Mouse (Mus musculus): Measurements from ENCODE around the gene Creb3l2.
A peak's percentile ranks its signal among the peaks of the same experiment; 100 is the strongest.

Creb3l2 gene

DNA sequence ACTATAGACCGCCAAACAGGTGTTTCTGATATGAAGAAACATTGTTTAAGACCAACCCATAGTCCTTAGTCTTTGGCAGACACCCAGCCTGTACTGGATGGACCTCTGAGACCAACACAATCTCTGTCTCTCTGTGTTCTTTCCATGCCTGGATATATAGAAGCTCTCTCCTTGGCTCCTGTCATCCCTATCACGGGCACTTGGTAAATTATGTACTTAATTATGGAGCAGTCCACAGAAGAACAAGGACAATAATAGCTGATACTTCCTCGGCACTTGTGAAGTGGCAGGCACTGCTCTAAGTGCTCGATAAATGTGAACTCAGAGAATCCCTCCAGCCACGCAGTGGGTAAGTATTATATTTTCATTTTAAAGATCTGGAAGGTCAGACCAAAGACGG lies 72.2 kb downstream of the Creb3l2 start:
- DNase-seq = no peak

DNA sequence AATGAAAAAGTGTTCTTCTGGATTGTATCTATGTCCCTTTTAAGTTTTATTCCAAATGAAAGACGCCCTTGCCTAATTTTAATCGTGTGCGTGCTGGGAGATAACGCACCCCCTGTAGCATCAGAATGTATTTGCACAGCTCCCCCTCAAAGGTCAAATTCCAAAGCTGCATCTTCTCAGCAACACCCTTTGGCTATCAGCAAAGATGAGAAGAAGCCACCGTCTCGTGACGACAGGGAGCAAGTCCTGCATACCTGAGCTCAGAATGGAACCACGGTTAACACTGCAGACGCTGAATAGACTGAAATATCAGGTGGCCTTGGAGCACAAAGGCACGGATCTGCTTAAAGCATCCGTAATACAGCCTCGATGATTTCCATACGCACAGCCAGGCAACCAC lies 73.7 kb downstream of the Creb3l2 start:
- no peak for DNase-seq

DNA sequence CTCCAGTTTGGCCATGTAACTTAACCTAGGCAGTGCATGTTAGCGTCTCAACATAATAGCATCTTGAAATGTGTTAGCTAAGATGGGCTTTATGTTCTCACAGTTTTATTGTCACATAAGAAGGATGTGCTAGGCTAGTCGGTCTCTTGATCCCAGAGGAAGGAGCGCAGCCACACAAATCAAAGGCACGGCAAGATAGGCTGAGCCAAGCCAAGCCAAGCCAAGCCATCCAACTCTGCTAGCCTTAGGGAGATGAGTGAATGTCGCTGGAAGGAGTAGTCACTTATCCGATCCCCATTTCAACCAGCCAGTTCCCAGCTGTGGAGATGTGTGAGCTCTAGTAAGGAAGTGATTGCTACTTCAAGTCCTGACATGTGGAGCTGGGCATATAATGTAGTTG lies 75.0 kb downstream of the Creb3l2 start:
- no peak for DNase-seq

DNA sequence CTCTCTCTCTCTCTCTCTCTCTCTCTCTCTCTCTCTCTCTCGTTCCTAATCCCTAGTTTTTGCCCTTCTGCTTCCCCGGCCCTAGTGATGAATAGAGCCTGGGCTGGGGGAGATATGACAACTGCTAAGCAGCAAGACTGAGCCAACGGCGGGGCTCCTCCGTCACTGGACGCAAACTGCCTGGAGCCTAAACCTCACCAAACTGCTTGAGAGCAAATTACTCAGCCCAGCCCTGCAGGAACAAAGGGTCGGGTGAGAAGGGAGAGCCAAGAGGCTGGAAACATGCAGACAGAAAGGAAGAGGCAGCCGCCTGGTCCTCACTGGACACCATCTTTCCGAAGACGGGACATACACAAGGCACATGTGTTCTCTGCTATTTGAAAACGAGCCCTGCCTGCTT lies 76.8 kb downstream of the Creb3l2 start:
- DNase-seq = no peak

DNA sequence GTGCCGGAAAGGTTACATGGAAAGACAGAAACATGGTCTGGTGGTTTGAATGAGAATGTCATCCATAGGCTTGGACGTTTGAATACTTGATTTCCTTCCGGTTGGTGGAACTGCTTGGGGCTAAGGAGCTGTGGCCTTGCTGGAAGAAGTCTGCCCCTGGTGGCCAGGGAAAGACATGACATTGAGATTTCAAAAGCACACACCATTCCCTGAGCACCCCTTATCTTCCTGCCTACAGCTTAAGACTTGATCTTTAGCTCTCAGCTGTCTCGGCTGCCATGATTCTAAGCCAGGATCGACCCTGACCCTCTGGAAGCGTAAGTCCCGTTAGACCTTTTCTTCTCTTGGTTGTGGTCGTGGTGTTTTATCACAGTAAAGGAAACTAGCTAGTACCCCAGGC lies 77.6 kb downstream of the Creb3l2 start:
- DNase-seq = no peak

DNA sequence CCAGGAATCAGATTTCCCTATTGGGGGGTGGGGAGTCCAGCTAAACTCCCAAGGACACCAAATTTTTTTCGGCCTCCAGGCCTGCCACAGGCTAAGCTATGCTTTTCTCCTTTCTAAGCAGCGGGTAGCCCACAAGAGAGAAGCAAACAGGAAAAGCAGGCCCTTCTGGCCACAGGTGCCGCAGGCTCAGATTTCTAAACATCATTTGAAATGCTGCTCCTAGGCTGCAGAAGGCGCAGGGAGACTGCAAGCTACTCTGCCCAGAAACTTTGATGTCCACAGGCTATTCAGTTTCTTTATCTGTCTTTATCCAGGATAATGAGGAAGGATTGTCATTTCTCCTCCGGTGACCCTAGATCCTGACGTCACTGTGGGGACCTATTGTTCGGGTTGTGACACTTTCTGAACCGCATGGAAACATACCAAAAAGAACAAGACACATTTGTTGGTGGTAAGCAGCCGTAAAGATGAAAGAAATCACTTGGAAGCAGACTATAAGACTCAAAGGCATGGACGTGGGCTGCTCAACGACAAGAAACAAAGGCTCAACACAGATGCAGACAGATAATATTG lies 81.0 kb downstream of the Creb3l2 start:
- no peak for DNase-seq

DNA sequence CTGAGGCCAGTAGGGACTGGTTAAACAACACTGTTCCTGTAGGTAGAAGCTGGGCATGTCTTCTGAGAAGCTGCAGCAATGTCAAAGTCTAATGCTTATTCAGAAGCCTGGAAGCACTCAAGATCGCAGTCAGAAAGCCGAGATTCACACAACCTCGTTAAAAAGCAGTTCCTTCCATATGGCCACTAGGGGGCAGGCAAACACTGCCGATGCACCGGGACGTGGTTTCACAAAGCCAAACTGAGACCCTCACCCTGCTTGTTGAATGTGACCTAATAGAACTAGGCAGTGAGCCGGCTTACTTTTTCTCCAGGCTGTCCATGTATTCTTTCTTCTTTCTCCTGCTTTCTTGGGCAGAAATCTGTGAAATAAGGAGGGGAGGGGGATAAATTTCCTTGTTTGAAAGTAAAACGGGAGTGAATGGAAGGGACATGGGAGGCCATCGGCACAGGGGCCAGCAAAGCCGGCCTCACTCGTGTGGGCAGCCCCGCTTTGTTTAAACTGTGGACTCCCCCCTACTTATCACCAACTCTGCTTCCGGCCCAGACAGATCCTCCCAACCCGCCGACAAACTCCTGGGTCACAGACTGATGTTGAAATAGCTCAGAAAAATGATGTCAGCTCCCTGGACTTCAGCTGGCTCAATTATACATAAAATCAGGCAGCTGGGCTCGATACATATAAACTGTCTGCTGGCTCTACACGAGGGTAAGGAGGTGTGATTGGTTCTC lies 87.3 kb downstream of the Creb3l2 start:
- DNase-seq = peak; percentile 81

DNA sequence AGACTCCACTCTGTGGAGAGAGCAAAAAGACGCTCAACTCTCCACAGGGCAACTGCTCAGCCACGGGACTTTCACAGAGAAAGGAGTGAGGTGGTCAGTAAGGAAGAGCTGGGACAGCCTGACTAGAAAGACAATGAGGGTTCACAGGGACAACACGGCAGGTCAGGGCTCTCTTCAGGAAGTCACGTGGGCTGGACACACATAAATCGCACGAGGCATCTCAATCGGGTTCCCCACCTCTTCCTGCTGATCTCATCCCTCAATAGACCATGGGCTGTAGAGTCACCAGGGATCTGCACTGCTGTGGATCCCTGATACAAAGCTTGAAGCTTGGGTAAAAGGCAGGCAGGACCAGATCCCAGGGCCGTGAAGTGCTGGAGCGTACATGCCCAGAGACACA lies 88.3 kb downstream of the Creb3l2 start:
- peak; percentile 37 for DNase-seq

DNA sequence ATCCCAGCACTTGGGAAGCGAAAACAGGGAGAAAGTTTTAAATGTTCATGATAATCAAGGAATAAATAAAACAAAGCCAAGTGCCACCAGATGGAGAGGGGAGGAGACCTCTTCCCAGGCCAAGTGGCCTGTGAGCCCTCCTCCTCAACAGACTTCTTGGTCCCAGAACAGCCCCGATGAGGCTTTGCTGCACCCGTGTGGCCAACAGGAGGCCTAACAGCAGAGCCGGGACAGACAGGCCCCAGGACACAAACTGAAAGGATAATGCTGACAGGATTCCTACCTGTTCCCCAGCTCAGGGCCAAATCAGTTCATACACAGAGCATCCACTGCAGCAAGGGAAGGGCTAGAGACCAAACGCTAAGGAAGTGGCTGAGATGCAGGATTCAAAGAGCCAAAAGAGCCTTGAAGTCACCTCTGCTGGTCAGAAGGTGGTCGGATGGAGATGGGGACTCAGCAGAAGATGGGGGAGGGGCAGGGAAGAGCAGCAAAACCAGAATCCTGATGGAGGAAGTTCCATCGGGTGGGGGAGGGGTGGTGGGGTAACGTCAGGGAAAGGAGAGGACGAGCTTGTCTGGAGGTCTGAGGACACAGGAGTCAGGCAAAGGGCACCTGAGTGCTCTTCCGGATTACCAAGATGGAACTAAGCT lies 90.1 kb downstream of the Creb3l2 start:
- peak; percentile 71 for DNase-seq

DNA sequence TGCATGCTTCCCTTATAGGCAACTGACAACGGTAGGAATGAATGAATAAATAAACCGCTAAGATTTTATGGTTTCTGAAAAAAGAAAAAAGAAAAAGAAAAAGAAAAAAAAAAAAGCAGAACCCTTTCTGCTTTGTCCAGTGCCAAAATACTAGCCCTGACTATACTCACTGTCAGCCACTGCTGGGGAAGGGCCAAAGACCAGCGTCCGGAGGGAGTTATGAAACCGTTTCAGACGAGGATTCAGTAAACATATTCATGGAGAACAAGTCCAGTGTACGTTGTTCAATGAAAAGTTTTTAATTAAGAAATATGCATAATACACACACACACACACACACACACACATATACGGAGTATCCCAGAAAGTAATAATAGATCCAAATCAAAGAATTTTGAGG lies 91.6 kb downstream of the Creb3l2 start:
- DNase-seq = no peak

DNA sequence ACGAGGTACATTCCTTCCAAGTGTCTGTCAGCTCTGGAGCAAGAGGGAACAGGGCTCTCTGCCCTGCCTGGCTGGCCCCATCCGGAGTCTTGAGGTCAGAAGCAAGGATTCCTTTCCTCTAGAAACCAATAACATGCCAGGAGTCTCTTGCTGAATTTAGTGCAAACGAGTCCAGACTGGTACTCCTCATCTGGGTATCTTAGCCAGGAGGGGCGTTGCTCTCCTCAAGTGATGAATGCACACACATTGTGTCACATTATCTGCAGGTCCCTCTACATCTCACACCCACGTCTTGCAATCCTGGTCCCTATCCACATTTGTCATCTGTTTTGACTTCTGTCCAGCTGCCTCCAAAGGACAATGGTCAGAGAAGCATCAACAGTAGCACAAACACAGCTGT lies 94.3 kb downstream of the Creb3l2 start:
- no peak for DNase-seq

DNA sequence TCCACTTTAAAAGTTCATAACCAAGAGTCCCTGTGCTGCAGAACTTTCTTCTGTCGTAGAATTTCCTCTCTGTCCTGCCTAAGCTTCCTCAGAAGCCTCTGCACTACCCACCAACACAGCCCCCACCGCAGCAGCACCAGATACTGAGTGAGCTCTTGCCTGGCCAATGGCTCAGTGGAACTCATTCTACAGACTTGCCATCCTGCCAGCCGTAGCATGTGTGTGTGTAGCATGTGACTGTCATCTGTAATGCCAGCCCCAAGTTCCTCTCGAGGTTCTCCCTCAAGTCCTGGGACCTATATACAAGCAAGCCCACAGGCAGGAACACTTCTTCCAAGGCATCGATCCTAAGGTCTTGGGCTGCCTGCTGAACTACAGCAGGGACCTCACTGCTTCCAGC lies 103.9 kb downstream of the Creb3l2 start:
- no peak for DNase-seq

DNA sequence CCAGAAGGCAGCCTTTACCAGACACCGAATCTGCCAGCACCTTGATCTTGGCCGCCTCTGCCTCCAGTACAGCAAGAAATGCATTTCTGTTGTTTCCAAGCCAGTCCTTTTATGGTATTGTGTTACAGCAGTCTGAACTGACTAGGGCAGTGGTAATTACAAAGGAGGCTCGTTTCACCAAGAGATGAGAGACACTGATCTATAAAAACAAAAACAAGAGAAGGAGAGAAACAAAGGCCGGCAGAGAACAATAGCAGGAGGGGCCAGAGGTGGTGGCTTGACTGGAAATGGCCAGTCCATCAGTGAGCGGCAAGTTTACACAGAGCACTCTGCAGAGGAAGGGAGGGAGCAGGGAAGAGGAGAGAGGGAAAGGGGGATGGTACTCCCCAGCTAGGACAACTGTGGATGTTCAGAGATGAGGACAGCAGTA lies 105.1 kb downstream of the Creb3l2 start:
- DNase-seq = no peak

DNA sequence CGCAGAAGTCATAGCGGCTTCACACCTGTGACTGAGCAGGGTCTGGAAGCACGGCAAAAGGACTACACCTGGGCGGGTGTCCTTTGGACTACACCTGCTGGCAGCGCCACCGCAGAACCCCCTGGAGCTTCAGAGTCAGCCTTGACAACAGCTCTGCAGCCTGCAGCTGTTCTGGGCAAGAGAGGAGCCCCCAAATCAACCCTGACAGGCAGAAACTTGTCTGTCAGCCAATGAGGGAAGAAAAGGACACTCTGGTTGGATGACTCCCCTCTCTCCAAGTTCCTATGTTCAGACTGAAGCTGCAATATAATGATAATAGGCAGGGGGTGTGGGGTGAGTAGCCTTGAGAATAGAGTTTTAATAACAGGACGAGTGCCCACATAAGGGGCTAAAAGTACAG lies 105.6 kb downstream of the Creb3l2 start:
- DNase-seq = no peak

DNA sequence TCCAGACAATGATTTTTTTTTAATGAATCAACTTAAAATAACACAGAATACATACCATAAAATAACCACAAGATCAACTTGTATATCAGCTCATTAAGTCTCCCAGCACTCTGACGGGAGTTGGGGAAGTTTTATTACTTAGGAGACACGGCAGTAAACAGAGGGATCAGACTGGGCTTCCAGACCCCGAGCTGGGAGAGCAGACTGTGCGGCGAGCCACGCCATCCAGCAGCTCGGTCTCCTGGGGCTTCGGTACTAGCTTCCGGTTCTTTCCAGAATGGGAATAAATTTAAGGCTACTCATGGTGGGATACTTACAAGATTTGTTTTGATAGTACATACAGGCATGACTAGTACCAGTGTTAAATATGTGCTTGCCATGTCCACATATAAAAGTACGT lies 109.1 kb downstream of the Creb3l2 start:
- peak; percentile 29 for DNase-seq

DNA sequence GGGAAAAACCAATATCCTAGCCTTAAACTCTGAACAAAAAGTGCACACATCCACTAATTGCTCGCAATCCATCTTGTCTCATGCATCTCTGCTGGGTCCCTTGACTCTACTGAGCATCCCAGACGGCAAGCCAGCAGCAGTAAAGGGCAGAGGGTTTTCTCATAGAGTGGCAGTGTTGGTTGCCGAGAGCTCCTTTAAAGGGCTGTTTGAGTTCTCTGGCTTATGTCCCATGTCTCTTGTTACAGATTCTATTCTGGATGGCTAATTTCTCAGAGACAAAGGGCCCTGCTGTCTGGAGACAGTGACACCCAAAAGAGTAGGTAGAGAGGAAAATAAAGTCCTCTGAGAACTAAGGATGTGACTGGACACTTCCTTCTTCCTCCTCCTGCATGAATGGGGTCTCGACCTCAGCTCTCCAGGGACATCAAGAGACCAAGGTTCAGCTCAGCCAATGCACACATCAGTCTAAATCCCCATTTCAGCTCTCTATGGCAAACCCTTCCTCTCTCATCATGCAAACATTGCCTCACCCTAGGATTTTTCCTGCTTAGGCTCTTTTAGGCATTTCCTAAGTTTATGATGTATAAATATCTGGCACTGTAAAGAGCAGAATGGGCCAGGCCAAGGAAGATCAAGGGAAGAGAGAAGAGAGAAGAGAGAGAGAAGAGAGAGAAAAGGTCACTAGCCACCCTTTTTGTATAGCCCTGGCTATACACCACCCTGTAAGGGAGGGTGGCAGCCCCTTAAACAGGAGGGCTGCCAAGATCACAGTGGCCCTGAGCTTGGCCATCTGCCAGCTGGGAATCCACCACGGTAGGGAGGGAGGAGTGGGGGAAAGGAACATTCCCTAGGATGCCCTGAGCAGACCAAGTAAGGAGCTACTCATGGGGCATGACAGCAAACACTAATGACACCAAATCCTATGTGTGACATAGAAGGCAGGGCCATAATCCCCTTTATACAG lies 111.8 kb downstream of the Creb3l2 start:
- DNase-seq = peak; percentile 33

DNA sequence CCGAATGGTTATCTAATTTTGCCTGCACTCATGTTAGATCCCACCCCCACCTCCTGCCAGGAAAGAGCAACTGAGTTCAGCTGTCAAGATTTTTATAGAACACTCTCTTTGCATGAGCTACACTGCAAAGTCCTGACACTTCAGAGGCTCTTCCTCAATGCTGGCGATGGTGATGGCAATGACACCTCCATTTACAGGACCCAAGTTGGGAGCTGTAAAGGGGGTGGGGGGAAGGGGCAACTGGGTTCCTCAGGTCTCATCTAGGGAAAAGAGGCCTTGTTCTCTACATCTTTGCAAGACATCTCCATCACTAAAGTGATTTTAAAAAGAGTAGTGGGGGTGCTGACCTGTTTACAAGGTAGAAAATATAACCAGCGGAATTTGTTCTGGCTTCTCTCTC lies 112.6 kb downstream of the Creb3l2 start:
- no peak for DNase-seq

DNA sequence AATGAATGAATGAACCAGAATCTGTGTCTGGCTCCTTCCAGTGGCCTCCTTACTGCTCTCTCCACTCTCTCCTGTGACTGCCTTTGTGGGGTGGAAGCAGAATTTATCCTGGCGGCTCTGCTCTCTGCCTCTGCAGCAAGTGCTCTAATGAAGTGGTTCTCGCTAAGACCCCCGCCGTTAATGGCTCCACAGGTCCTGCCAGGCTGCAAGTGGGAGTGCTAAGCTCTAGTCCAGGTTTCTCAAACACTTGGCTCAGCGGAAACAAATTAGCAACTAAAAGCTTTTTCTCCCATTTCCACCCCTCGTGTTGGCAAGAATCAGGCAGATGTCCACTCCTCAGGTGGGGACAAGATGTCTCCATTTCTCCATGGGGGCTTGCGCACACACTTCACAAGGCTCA lies 113.3 kb downstream of the Creb3l2 start:
- DNase-seq = no peak

DNA sequence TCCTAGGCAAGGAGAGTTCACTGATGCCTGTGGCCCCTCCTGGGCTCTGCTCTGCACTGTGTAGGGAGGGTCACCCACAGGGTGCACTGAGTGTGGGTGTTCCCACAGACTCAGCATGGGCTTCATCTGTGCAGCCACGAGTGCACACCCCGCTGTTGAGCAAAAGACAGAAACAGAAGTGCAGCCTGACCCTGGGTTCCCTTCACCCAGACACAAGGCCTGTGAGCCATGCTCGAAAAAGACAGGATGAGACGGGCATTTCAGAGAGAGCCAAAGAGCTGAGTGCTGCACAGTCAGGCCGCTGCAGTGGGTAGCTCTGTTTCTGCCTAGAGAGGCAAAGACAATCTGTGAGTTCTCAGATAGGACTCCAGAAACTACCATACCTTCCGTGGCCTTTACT lies 114.4 kb downstream of the Creb3l2 start:
- no peak for DNase-seq

DNA sequence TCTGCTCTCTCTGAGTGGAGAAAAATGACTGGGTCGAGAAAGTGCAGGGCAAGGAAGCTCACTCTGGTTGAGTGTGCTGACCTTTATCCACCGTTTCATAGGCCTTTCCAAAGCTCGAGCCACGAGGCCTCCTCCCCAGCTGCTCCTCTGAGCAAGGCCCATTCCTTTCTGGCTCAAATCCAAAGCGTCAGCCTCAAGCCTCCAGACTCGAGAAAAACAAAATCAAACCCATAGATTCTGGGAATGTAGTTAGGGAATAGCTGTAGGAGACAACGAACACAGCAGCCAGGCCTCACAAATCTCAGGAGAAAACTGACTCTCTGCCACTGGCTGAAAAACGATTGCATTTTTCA lies 115.4 kb downstream of the Creb3l2 start:
- DNase-seq = peak; percentile 71

DNA sequence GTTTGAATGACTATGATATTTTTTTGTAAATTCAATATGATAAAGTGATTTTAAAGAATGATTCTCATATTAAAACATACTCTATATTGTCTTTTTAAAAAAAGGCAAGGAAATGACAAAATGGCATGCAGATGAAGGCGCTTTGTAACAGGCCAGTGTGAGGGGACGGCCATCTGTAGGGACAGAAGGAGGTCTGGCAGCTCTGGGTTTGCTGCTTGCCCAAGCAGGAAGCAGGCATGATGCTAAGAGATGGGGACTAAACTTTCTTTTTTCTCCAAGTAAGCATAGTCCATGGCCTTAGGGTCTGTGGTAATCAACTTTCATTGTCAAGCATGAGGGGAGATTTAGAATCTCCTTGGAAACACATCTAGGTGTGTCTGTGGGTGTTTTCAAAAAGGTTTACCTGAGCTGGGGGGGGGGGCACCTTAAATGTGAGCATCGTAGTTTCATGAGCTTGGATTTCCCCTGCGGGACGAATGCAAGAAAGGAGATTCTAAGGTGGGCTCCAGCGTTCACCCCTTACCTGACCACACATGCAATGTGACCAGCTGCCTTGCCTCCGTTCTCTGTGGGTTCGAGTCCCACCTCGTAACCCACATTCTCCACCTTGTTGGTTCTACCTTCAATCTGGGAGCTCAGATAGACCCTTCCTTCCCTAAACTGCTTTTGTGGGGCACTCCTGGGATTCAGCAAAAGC lies 115.9 kb downstream of the Creb3l2 start:
- DNase-seq = no peak

DNA sequence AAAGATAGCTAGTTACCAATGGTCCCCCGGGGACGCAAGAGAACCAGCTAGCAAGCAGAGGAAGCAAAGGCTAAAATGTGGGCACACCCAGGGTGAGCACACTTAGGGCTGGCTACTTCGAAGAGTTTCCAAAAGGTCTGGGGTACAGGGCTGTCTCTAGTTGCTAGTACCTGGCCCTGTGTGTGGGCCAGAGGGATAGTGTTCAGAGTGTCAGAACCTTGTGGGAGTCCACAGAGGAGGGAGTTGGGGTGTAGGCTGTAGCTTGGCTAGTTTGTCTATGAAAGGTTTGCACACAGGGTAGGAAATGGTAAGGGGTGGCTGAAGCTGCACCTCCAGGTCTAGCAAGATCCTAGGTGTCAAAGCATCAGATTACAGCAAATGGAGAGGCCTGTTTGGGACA lies 116.9 kb downstream of the Creb3l2 start:
- no peak for DNase-seq

DNA sequence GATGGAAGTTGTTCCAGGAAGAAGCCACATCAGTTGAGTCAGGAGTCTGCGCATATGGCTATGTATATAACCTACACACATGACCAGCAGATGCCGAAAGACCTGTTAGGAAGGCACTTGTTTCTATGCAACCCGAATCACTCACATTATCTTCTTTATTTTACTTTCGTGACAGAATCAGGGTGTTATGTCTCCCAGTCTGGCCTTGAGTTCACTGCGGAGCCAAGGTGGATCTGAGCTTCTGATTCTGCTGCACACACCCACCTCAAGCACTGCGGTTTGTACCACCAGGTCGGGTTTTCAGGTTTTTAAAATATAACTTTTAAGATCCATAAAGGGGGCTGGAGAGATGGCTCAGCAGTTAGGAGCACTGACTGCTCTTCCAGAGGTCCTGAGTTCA lies 119.3 kb downstream of the Creb3l2 start:
- no peak for DNase-seq
